Mouse (Mus musculus): Measurements from ENCODE around the gene Asb14. TPM values are rescaled to one million over a fixed set of nuclear protein-coding genes. Genes with fewer than 3 reads are reported as not detected.
"Not testable (repeated sequence)": the region's sequence is repeated elsewhere in the genome, so short reads cannot be mapped to it uniquely, and the experiment has no call there.

The Asb14 gene
- polyA plus RNA-seq, 1 experiment from 2014 or later = 0.64 TPM

DNA sequence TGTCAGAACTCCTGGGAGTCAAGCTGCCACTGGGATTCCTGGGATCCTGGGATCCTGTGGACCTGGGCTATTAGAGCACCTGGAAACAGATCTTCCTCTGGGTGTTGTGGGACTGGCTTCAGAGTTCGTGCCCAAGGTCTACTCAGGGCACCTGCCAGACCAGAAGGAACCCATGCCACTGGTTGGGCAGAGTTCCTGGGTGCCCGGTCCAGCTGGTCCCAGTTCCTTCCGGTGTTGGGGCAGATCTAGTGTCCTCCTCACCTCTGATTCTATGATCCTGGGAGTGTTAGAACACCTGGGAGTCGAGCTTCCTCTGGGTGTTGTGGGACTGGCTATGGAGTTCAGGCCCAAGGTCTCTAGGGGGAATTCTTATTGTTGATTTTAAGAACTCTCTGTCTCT lies 13.0 kb downstream of the Asb14 start:
- no peak for DNase-seq (ENCODE audit: low spot score)
- H3K4me2 ChIP-seq (replicated peaks; ENCODE audit: low read depth, low read length) = no peak overlapping the region

DNA sequence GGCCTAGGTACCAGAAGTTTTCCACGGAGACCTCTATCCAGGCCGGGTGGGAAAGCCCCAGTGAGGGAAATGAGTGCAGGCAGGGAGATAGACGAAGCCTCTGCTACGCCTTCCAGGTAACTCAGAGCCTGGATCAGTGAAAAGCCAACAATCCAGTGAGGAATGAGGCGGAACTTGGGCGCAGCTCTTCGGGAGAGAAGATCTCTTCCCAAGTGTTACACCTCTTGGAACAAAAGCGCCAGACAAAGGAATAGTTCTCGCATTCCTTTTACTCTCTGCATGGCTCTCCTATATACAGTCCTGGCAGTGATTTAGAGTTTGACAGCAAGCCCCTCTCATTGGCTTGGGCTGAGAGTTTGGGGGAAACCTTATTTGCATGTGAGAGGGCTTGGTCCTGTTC lies 16.1 kb downstream of the Asb14 start:
- H3K9me3 ChIP-seq (ENCODE audit: low read length); H3K36me3 ChIP-seq (ENCODE audit: insufficient read depth, low read length); H3K4me2 ChIP-seq (replicated peaks; ENCODE audit: low read depth, low read length); DNase-seq (ENCODE audit: low spot score); H3K4me3 ChIP-seq (ENCODE audit: low read depth, low read length); H3K4me1 ChIP-seq (ENCODE audit: insufficient read depth, low read depth, low read length); H3K9ac ChIP-seq (replicated peaks; ENCODE audit: low read depth); ATAC-seq; H3K27me3 ChIP-seq (replicated peaks; ENCODE audit: insufficient read depth, low read length); H3K27ac ChIP-seq (ENCODE audit: low read length): not testable (repeated sequence)
- 47% methylated on average over 9 of the region's 9 CpGs for WGBS

More for the DNA sequence above, 13.0 kb downstream of the Asb14 start:
- Histone ChIP-seq H3K9ac (replicated peaks; ENCODE audit: low read depth) (no peak overlapping the region), H3K9me3 (ENCODE audit: low read length) (no peaks in the 10 kb centered on the region), H3K4me3 (ENCODE audit: low read depth, low read length) (no peak overlapping the region), H3K4me1 (ENCODE audit: insufficient read depth, low read depth, low read length) (no peaks in the 10 kb centered on the region), H3K36me3 (ENCODE audit: insufficient read depth, low read length) (no peaks in the 10 kb centered on the region), H3K27me3 (replicated peaks; ENCODE audit: insufficient read depth, low read length) (no peaks in the 10 kb centered on the region), H3K27ac (ENCODE audit: low read length) (no peak overlapping the region)
- ATAC-seq = no peak
- 85% methylated on average over 4 of the region's 4 CpGs for WGBS
- TF ChIP-seq EP300 (IDR thresholded peaks at IDR 0.05) (no peak), CTCF (IDR thresholded peaks at IDR 0.05) (no peak)

DNA sequence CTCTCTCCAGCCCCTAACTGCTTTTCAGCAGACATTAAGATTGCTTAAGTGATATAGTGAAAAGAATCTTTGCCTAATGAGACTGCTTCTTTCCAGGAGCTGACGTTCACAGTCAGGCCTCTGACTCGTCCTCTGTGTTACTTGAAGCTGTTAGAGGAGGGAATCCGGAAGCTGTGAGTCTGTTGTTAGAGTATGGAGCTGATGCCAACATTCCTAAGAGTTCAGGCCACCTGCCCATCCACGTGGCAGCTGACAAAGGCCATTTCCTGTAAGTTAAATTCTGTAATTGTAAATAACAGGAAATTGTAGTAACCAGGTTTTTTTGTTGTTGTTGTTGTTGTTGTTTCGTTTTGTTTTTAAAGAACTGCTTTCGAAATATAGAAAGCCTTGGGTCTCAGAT lies 16.8 kb downstream of the Asb14 start:
- H3K9ac ChIP-seq (replicated peaks; ENCODE audit: low read depth) = no peak overlapping the region
- no peaks in the 10 kb centered on the region for H3K9me3 ChIP-seq (ENCODE audit: low read length)
- no peak overlapping the region for H3K4me3 ChIP-seq (ENCODE audit: low read depth, low read length)
- H3K4me1 ChIP-seq (ENCODE audit: insufficient read depth, low read depth, low read length) = no peaks in the 10 kb centered on the region
- no peaks in the 10 kb centered on the region for H3K27me3 ChIP-seq (replicated peaks; ENCODE audit: insufficient read depth, low read length)
- WGBS = 46% methylated on average over 6 of the region's 6 CpGs
- no peak for TF ChIP-seq EP300 (IDR thresholded peaks at IDR 0.05)
- TF ChIP-seq CTCF (IDR thresholded peaks at IDR 0.05) = no peak
- no peak overlapping the region for H3K4me2 ChIP-seq (replicated peaks; ENCODE audit: low read depth, low read length)
- no peak overlapping the region for H3K27ac ChIP-seq (ENCODE audit: low read length)
- no peaks in the 10 kb centered on the region for H3K36me3 ChIP-seq (ENCODE audit: insufficient read depth, low read length)
- 0 out of 2 replicates have a peak, but pooled peaks have one; percentile 35 for ATAC-seq
- DNase-seq (ENCODE audit: low spot score) = peak; percentile 58

DNA sequence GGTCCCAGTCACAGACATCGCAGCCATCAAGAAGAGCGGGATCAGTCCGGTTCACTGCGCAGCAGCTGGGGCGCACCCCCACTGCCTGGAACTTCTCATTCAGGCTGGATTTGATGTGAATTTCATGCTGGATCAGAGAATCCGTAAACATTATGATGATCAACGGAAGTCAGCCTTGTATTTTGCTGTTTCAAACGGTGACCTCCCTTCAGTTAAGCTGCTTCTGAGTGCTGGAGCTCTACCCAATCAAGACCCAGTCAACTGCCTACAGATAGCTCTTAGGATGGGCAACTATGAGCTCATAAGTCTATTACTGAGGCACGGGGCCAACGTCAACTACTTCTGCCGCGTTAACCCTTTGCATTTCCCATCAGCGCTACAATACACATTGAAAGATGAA lies 17.5 kb downstream of the Asb14 start:
- ATAC-seq = no peak
- H3K4me2 ChIP-seq (replicated peaks; ENCODE audit: low read depth, low read length) = no peak overlapping the region
- H3K36me3 ChIP-seq (ENCODE audit: insufficient read depth, low read length) = no peaks in the 10 kb centered on the region
- H3K27ac ChIP-seq (ENCODE audit: low read length) = no peak overlapping the region
- no peaks in the 10 kb centered on the region for H3K9me3 ChIP-seq (ENCODE audit: low read length)
- no peak for DNase-seq (ENCODE audit: low spot score)
- no peaks in the 10 kb centered on the region for H3K4me1 ChIP-seq (ENCODE audit: insufficient read depth, low read depth, low read length)
- H3K27me3 ChIP-seq (replicated peaks; ENCODE audit: insufficient read depth, low read length) = no peaks in the 10 kb centered on the region
- no peak overlapping the region for H3K9ac ChIP-seq (replicated peaks; ENCODE audit: low read depth)
- TF ChIP-seq EP300 (IDR thresholded peaks at IDR 0.05) (no peak), CTCF (IDR thresholded peaks at IDR 0.05) (no peak)
- 85% methylated on average over 13 of the region's 13 CpGs for WGBS
- no peak overlapping the region for H3K4me3 ChIP-seq (ENCODE audit: low read depth, low read length)

DNA sequence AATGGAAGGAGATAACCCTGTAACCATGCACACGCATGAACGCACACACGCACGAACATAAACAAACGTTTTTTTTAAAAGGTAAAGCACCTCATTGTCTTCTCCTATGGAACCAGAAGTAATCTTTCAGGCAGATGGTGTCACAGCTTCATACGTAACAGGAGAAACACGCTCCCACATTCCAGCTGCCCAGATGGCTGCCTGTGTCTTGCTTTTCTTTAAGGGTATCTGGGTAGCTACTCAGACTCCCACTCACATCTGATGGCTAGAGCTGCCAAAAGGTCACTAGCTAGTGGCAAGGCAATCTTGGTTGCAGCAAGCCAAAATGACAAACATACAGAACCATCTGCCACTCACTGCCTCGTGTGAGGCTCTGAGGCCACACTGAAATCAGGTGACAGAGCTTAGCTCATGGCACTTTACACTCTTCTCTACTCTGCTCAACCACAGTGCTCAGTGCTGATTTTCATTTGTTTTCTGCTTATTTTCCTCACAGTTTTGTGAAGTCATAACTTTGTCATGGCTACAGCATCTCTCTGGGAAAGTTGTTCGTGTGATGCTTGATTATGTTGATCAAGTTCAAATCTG lies 19.4 kb downstream of the Asb14 start:
- H3K9me3 ChIP-seq (ENCODE audit: low read length) = no peaks in the 10 kb centered on the region
- no peak overlapping the region for H3K4me2 ChIP-seq (replicated peaks; ENCODE audit: low read depth, low read length)
- no peaks in the 10 kb centered on the region for H3K36me3 ChIP-seq (ENCODE audit: insufficient read depth, low read length)
- H3K4me1 ChIP-seq (ENCODE audit: insufficient read depth, low read depth, low read length) = no peaks in the 10 kb centered on the region
- no peak for DNase-seq (ENCODE audit: low spot score)
- no peak overlapping the region for H3K9ac ChIP-seq (replicated peaks; ENCODE audit: low read depth)
- 73% methylated on average over 9 of the region's 9 CpGs for WGBS
- no peak overlapping the region for H3K4me3 ChIP-seq (ENCODE audit: low read depth, low read length)
- ATAC-seq = no peak
- no peak overlapping the region for H3K27ac ChIP-seq (ENCODE audit: low read length)
- no peaks in the 10 kb centered on the region for H3K27me3 ChIP-seq (replicated peaks; ENCODE audit: insufficient read depth, low read length)
- TF ChIP-seq CTCF (IDR thresholded peaks at IDR 0.05) = no peak

DNA sequence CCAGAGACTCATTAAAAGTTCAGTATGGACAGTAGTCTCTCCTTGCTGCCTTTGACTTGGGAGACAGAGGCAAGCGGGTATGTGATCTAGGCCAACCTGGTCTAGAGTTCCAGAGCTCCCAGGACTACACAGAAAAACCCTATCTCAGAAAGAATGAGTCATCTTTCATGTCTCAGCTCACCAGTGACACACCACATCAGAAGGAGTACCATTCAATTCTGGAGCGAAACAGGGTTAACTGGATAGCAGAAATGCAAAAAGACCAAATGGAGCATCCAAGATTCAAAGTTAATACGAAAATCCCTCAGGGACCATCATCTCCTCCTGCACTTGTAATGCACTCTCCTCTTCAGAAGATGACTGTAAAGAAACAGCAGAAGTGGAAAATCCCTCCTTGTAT lies 25.0 kb downstream of the Asb14 start:
- no peaks in the 10 kb centered on the region for H3K4me1 ChIP-seq (ENCODE audit: insufficient read depth, low read depth, low read length)
- no peak overlapping the region for H3K4me3 ChIP-seq (ENCODE audit: low read depth, low read length)
- H3K27ac ChIP-seq (ENCODE audit: low read length) = no peak overlapping the region
- H3K4me2 ChIP-seq (replicated peaks; ENCODE audit: low read depth, low read length) = no peak overlapping the region
- 90% methylated on average over 3 of the region's 3 CpGs for WGBS
- no peak for TF ChIP-seq EP300 (IDR thresholded peaks at IDR 0.05)
- TF ChIP-seq CTCF (IDR thresholded peaks at IDR 0.05) = no peak
- no peak for ATAC-seq
- no peak for DNase-seq (ENCODE audit: low spot score)
- H3K27me3 ChIP-seq (replicated peaks; ENCODE audit: insufficient read depth, low read length) = no peaks in the 10 kb centered on the region
- peaks cover 12% of the 10 kb centered on the region; the same call in 1 of the 2 replicates for H3K36me3 ChIP-seq (ENCODE audit: insufficient read depth, low read length)
- no peaks in the 10 kb centered on the region for H3K9me3 ChIP-seq (ENCODE audit: low read length)
- no peak overlapping the region for H3K9ac ChIP-seq (replicated peaks; ENCODE audit: low read depth)
